Mouse (Mus musculus) CH12.LX (cell line): ENCODE measurements around the gene Esam. TPM values are rescaled to one million over a fixed set of nuclear protein-coding genes. Genes with fewer than 3 reads are reported as not detected.

Source experiments
- DNase-seq: peaks from one replicate; pipeline ENCODE4 v3.0.0-alpha.2; 2013; ENCODE audit errors: extremely low read depth
- H3K27ac ChIP-seq: 2 replicates; pipeline ENCODE4 v1.5.1; 2012; ENCODE audit warnings: low read depth, mild to moderate bottlenecking, control low read depth, moderate library complexity; ENCODE audit not compliant: insufficient read depth
- H3K27me3 ChIP-seq: replicated peaks from 2 replicates; pipeline ENCODE3; 2012; ENCODE audit warnings: inconsistent platforms
- H3K36me3 ChIP-seq, 2 experiments: replicated peaks in 1 of 2; 2 replicates each; pipeline versions ENCODE3 to v1.6.1; 2012; ENCODE audit warnings: inconsistent platforms in 1 of 2, low read length in 1 of 2, mild to moderate bottlenecking in 1 of 2, mixed read lengths in 1 of 2, moderate library complexity in 1 of 2; ENCODE audit not compliant: control insufficient read depth in 1 of 2, insufficient read depth in 1 of 2
- H3K4me1 ChIP-seq, 2 experiments: 2 replicates each; pipeline ENCODE4 v1.6.1; 2012; ENCODE audit warnings: inconsistent platforms in 1 of 2, moderate library complexity in 1 of 2; ENCODE audit not compliant: insufficient read depth in 2 of 2, control insufficient read depth in 1 of 2
- H3K4me2 ChIP-seq: 2 replicates; pipeline ENCODE4 v1.6.1; 2012; ENCODE audit warnings: low read depth, mild to moderate bottlenecking, control low read depth; ENCODE audit not compliant: poor library complexity, insufficient read depth, severe bottlenecking
- H3K4me3 ChIP-seq, 3 experiments: fragments of 150-350 bp in 1 of 3; sonication (generic) in 1 of 3; replicated peaks in 1 of 3; 2 replicates each; pipeline versions ENCODE3 to v1.5.1; 2011 to 2012; ENCODE audit warnings: low read depth in 2 of 3, low read length in 2 of 3, mild to moderate bottlenecking in 2 of 3, moderate library complexity in 2 of 3, control low read depth in 1 of 3, improper control_type of control experiment in 1 of 3, inconsistent platforms in 1 of 3, mixed read lengths in 1 of 3; ENCODE audit not compliant: poor library complexity in 1 of 3
- H3K79me2 ChIP-seq: replicated peaks from 2 replicates; pipeline ENCODE4 v1.6.1; 2012; ENCODE audit warnings: mild to moderate bottlenecking, moderate library complexity; ENCODE audit not compliant: control insufficient read depth, poor library complexity, insufficient read depth, severe bottlenecking; ENCODE audit errors: extremely low read depth
- H3K9ac ChIP-seq: 2 replicates; pipeline ENCODE4 v1.6.1; 2012; ENCODE audit warnings: low read depth, mild to moderate bottlenecking, control low read depth, moderate library complexity; ENCODE audit not compliant: insufficient read depth
- H3K9me3 ChIP-seq: replicated peaks from 2 replicates; pipeline ENCODE3; 2012; ENCODE audit warnings: low read length, inconsistent platforms, mixed read lengths
- CHD1 ChIP-seq: IDR thresholded peaks from 2 replicates; pipeline ENCODE4 v1.6.1; 2012; ENCODE audit warnings: low read depth, low read length, improper control_type of control experiment, inconsistent platforms
- CHD2 ChIP-seq: IDR thresholded peaks from 2 replicates; pipeline ENCODE4 v1.6.1; 2011; ENCODE audit warnings: low read length, improper control_type of control experiment
- ELF1 ChIP-seq: IDR thresholded peaks from 2 replicates; pipeline ENCODE4 v1.6.1; 2014; ENCODE audit warnings: low read depth, mild to moderate bottlenecking, inconsistent platforms, low read length, improper control_type of control experiment
- ETS1 ChIP-seq: conservative IDR thresholded peaks from 2 replicates; pipeline ENCODE4 v1.6.1; 2012; ENCODE audit warnings: low read depth, mild to moderate bottlenecking, inconsistent platforms, low read length, improper control_type of control experiment, moderate library complexity
- HCFC1 ChIP-seq: IDR thresholded peaks from 2 replicates; pipeline ENCODE4 v1.6.1; 2012; ENCODE audit warnings: low read depth, mild to moderate bottlenecking, inconsistent platforms, low read length, improper control_type of control experiment
- JUN ChIP-seq: IDR thresholded peaks from 2 replicates; pipeline ENCODE4 v1.6.1; 2011; ENCODE audit warnings: low read depth, mild to moderate bottlenecking, low read length, improper control_type of control experiment, moderate library complexity; ENCODE audit not compliant: insufficient read depth
- JUND ChIP-seq: conservative IDR thresholded peaks from 2 replicates; pipeline ENCODE4 v1.6.1; 2011; ENCODE audit warnings: low read depth, low read length, improper control_type of control experiment
- KAT2A ChIP-seq: IDR thresholded peaks from 2 replicates; pipeline ENCODE4 v1.6.1; 2012; ENCODE audit warnings: low read length, improper control_type of control experiment, inconsistent platforms; ENCODE audit not compliant: insufficient replicate concordance
- MAFK ChIP-seq: IDR thresholded peaks from 2 replicates; pipeline ENCODE4 v1.6.1; 2011; ENCODE audit warnings: low read length, improper control_type of control experiment; ENCODE audit not compliant: insufficient replicate concordance
- MAX ChIP-seq: IDR thresholded peaks from 2 replicates; pipeline ENCODE4 v1.6.1; 2011; ENCODE audit warnings: low read length, improper control_type of control experiment
- MYC ChIP-seq: IDR thresholded peaks from 2 replicates; pipeline ENCODE4 v1.6.1; 2011; ENCODE audit warnings: low read depth, mild to moderate bottlenecking, improper control_type of control experiment, low read length
- NELFE ChIP-seq: IDR thresholded peaks from 2 replicates; pipeline ENCODE4 v1.6.1; 2011; ENCODE audit warnings: low read depth, low read length, improper control_type of control experiment
- PAX5 ChIP-seq: IDR thresholded peaks from 2 replicates; pipeline ENCODE4 v1.6.1; 2012; ENCODE audit warnings: low read length, inconsistent platforms, mixed read lengths
- POLR2AphosphoS2 ChIP-seq: IDR thresholded peaks from 2 replicates; pipeline ENCODE4 v1.6.1; 2011; ENCODE audit warnings: low read depth, low read length, improper control_type of control experiment
- SMC3 ChIP-seq: IDR thresholded peaks from 2 replicates; pipeline ENCODE4 v1.6.1; 2011; ENCODE audit warnings: low read depth, low read length, improper control_type of control experiment
- TBP ChIP-seq: conservative IDR thresholded peaks from 2 replicates; pipeline ENCODE4 v1.6.1; 2011; ENCODE audit warnings: low read depth, low read length, improper control_type of control experiment
- TCF12 ChIP-seq: IDR thresholded peaks from 2 replicates; pipeline ENCODE4 v1.6.1; 2014; ENCODE audit warnings: low read depth, mild to moderate bottlenecking, inconsistent platforms, low read length, improper control_type of control experiment
- USF1 ChIP-seq: IDR thresholded peaks from 2 replicates; pipeline ENCODE4 v1.6.1; 2014; ENCODE audit warnings: low read depth, mild to moderate bottlenecking, inconsistent platforms, low read length, improper control_type of control experiment
- USF2 ChIP-seq: conservative IDR thresholded peaks from 2 replicates; pipeline ENCODE4 v1.6.1; 2011; ENCODE audit warnings: low read depth, low read length, improper control_type of control experiment
- ZKSCAN1 ChIP-seq: IDR thresholded peaks from 2 replicates; pipeline ENCODE4 v1.6.1; 2012; ENCODE audit warnings: low read depth, inconsistent platforms, low read length, improper control_type of control experiment, borderline replicate concordance
- ZMIZ1 ChIP-seq: IDR thresholded peaks from 2 replicates; pipeline ENCODE4 v1.6.1; 2012; ENCODE audit warnings: low read depth, mild to moderate bottlenecking, inconsistent platforms, low read length, improper control_type of control experiment
- dilution Hi-C: fragments of 300-500 bp; cut with MboI; formaldehyde crosslinking; loops from 2 replicates; pipeline ENCODE4 v1.14.3; 2020; ENCODE audit warnings: low sequenced_read_pairs; ENCODE audit not compliant: extremely low pct_unique_long_range_greater_than_20kb, extremely low pct_ligation_motif_present
- in situ Hi-C: fragments of 300-500 bp; cut with MboI; formaldehyde crosslinking; loops from 3 replicates; pipeline ENCODE4 v1.14.3; 2019; ENCODE audit warnings: low sequenced_read_pairs, low pct_ligation_motif_present, low pct_unique_long_range_greater_than_20kb, mixed read lengths
- polyA plus RNA-seq: library from polyadenylated mRNA; unstranded; fragments of >175 nt; gene quantifications from 2 replicates; pipeline ENCODE4 v1.2.1, GENCODE M21; 2012; ENCODE audit warnings: low read depth; ENCODE audit not compliant: insufficient read length
- total RNA-seq, 2 experiments: library from RNA; depleted of rRNA; stranded (reverse); fragments of 300-350 nt in 1 of 2; fragments of >200 nt in 1 of 2; gene quantifications; 2 replicates each; pipeline ENCODE4 v1.2.3; 2012 to 2014

Gene Esam
- total and polyA plus RNA-seq, 3 experiments = 0.21 to 0.42 (median 0.37) TPM

DNA sequence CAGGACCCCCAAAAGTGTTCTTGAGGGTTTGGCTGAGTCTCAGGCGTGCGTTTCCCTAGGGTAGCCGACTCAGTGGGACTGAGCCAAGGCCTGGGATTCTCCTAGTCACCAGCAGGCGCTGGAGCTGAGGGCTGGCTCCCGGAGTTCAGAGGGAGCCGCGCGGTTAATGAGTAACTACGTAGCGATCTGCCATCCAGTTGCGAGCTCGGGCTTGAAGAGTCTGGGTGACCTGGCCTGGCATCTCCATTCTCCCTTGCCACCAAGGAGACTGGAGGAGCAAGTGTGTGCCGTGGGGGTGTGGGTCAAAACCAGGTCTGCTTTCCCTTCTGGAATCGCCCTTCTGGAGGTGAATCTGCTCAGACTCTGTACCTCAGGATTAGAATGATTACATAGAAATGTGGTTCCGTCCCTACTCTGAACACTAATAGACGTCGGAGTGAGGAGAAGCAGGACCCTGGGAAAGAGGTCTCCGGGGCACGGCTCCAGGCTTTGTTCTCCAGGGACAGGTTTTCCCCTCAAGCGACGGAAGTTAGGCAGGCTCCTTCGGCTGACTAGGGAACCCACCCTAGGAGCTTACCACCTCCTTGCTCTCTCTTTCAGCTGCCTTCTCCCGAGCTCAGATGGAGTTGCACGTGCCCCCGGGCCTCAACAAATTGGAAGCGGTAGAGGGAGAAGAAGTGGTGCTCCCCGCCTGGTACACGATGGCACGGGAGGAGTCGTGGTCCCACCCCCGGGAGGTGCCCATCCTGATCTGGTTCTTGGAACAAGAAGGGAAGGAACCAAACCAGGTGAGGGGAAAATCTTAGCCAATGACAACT, 3.2 kb downstream of the Esam start:
- in situ Hi-C loops = no loop called here
- H3K36me3 ChIP-seq = peaks cover 0 to 3% of the 10 kb centered on the region in 2 experiments
- no peak overlapping the region for H3K9ac ChIP-seq

GRCm38 (mm10) chr9:37536851-37537250, 9.0 kb downstream of the Esam start:
- Histone ChIP-seq H3K9ac (no peak overlapping the region), H3K36me3 (no peaks in the 10 kb centered on the region), H3K4me1 (peaks cover 0 to 5% of the 10 kb centered on the region in 2 experiments; a peak in 3 of 4 replicates), H3K27me3 (no peaks in the 10 kb centered on the region), H3K9me3 (no peaks in the 10 kb centered on the region), H3K4me2 (no peak overlapping the region), H3K27ac (no peak overlapping the region), H3K79me2 (no peaks in the 10 kb centered on the region), H3K4me3 (no peak overlapping the region)
- no peak for DNase-seq
- TF ChIP-seq JUN (no peak), HCFC1 (no peak), KAT2A (no peak)
- in situ Hi-C loops = no loop called here
- dilution Hi-C loops = no loop called here

More for the DNA sequence above, 3.2 kb downstream of the Esam start:
- no peak overlapping the region for H3K4me2 ChIP-seq
- no peak overlapping the region for H3K27ac ChIP-seq
- H3K4me1 ChIP-seq = peaks cover 14 to 34% of the 10 kb centered on the region in 2 experiments
- dilution Hi-C loops = no loop called here
- no peak overlapping the region for H3K4me3 ChIP-seq
- DNase-seq = no peak
- TF ChIP-seq USF1 (no peak), PAX5 (no peak), HCFC1 (no peak), MAX (no peak), MYC (no peak), SMC3 (no peak), USF2 (no peak), ETS1 (no peak), TBP (no peak), TCF12 (no peak), CHD1 (no peak), NELFE (no peak), CHD2 (no peak), POLR2AphosphoS2 (no peak), JUND (no peak), MAFK (no peak), ZKSCAN1 (no peak), ELF1 (no peak), ZMIZ1 (no peak)
- H3K27me3 ChIP-seq = no peaks in the 10 kb centered on the region
- H3K79me2 ChIP-seq = no peaks in the 10 kb centered on the region
- no peaks in the 10 kb centered on the region for H3K9me3 ChIP-seq
